Mouse (Mus musculus): Measurements from ENCODE around the gene Tbx18.

DNA sequence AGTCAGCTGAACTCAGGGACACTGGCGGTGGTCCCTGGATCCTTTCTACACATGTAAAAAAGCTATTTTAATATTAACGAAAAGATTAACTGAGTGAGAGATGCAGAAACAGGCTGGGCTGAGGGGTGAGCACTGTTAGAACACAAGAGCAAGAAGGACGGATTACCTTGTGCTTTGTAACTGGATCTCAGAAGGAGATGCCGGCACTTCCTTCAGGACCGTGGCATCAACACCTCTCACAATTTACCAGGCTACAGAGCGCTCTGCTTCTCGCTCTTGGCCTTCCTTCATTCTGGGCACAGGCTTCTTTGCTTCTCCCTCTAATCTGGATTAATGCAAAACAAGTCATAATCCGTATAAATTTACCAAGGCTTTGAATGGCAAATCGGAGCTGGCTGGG, 3.6 kb upstream of the Tbx18 start:
- TF ChIP-seq POLR2AphosphoS2 (IDR thresholded peaks at IDR 0.05; ENCODE audit: low read depth, low read length) (no peak), MAFK (IDR thresholded peaks at IDR 0.05; ENCODE audit: insufficient replicate concordance, low read length) (no peak), MYC (IDR thresholded peaks at IDR 0.05; ENCODE audit: low read depth, low read length) (no peak), POLR2A (IDR thresholded peaks at IDR 0.05; ENCODE audit: low read depth, low read length) (no peak), ZKSCAN1 (IDR thresholded peaks at IDR 0.05; ENCODE audit: borderline replicate concordance, low read depth, low read length) (no peak), USF1 (IDR thresholded peaks at IDR 0.05; ENCODE audit: low read depth, low read length) (no peak), SIN3A (IDR thresholded peaks at IDR 0.05; ENCODE audit: low read length) (no peak), CTCF (conservative IDR thresholded peaks at IDR 0.05 in 1 of 2, IDR thresholded peaks at IDR 0.05 in 1 of 2; ENCODE audit: low read depth in 2 of 2, low read length in 2 of 2) (no peak), JUND (conservative IDR thresholded peaks at IDR 0.05; ENCODE audit: low read depth, low read length) (no peak), ZMIZ1 (IDR thresholded peaks at IDR 0.05; ENCODE audit: low read depth, low read length) (no peak), ELF1 (IDR thresholded peaks at IDR 0.05; ENCODE audit: low read depth, low read length) (no peak), TBP (conservative IDR thresholded peaks at IDR 0.05; ENCODE audit: low read depth, low read length) (no peak), MAX (IDR thresholded peaks at IDR 0.05; ENCODE audit: low read length) (no peak)

All from CH12.LX (cell line).